Mouse (Mus musculus) lung, adult 2 months (tissue): ENCODE results near the gene Areg.

Source experiments
- CTCF ChIP-seq: fragments of 200-500 bp; IDR thresholded peaks from 2 replicates; pipeline ENCODE4 v1.5.1; 2011; ENCODE audit warnings: mild to moderate bottlenecking, low read length, control low read depth; ENCODE audit not compliant: insufficient read depth
- POLR2A ChIP-seq: fragments of 200-500 bp; IDR thresholded peaks from 2 replicates; pipeline ENCODE4 v1.6.1; 2011; ENCODE audit warnings: low read depth, mild to moderate bottlenecking, control low read depth, low read length, borderline replicate concordance; ENCODE audit errors: extremely low read depth

GRCm38 (mm10) chr5:91134961-91135360, 4.4 kb upstream of the Areg start:
- TF ChIP-seq POLR2A (no peak), CTCF (no peak)
